Mouse (Mus musculus): ENCODE results near the gene Osbpl9. TPM values are rescaled to one million over a fixed set of nuclear protein-coding genes. Genes with fewer than 3 reads are reported as not detected.
A peak's percentile ranks its signal among the peaks of the same experiment; 100 is the strongest.

The Osbpl9 gene
- polyA plus RNA-seq, 1 experiment from 2014 or later, result 65.8 TPM

DNA sequence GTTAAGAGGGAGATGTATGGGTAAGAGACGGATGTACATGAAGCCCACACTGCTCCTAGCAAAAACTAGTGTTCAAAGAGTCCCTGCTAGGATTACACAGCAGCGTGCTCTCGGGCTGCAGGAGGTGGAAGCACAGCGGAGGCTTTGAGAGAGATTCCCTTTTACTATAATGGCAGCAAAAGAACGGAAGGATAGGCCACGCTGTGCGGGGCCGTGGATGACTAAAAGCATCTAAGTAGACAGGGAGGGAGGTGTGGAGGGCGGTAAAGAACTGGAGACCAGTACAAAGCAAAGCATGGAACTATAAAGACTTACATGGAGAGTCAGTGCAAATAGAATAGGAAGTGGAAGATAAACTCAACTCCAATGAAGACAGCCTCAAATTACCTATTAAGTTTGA is 74.1 kb downstream of the Osbpl9 start:
- no peak overlapping the region for H3K9ac ChIP-seq (ENCODE audit: low read length)
- no peaks in the 10 kb centered on the region for H3K27me3 ChIP-seq (ENCODE audit: control insufficient read depth, insufficient read depth, low read length)
- H3K4me3 ChIP-seq (replicated peaks; ENCODE audit: low read length), result no peak overlapping the region
- no peak overlapping the region for H3K27ac ChIP-seq (ENCODE audit: low read length)
- H3K4me1 ChIP-seq (ENCODE audit: control insufficient read depth, insufficient read depth, low read length), result 0 out of 2 replicates have a peak, but pooled peaks cover 2% of the 10 kb centered on the region
- H3K4me2 ChIP-seq (ENCODE audit: low read depth, low read length), result no peak overlapping the region
- 88% methylated on average over 9 of the region's 9 CpGs for WGBS
- no peaks in the 10 kb centered on the region for H3K9me3 ChIP-seq (replicated peaks; ENCODE audit: control insufficient read depth, low read length)
- H3K36me3 ChIP-seq (ENCODE audit: control insufficient read depth, insufficient read depth, low read length), result no peaks in the 10 kb centered on the region
- no peak for ATAC-seq (ENCODE audit: insufficient read depth, low FRiP score)

- no peak overlapping the region for H3K4me3 ChIP-seq (replicated peaks; ENCODE audit: low read length)
- H3K4me2 ChIP-seq (ENCODE audit: low read depth, low read length), result no peak overlapping the region
- H3K27me3 ChIP-seq (ENCODE audit: control insufficient read depth, insufficient read depth, low read length), result no peaks in the 10 kb centered on the region
- WGBS, result 50% methylated on average over 10 of the region's 10 CpGs
- no peaks in the 10 kb centered on the region for H3K9me3 ChIP-seq (replicated peaks; ENCODE audit: control insufficient read depth, low read length)
- ATAC-seq (ENCODE audit: insufficient read depth, low FRiP score), result no peak
- H3K36me3 ChIP-seq (ENCODE audit: control insufficient read depth, insufficient read depth, low read length), result no peaks in the 10 kb centered on the region
- H3K9ac ChIP-seq (ENCODE audit: low read length), result no peak overlapping the region
- H3K27ac ChIP-seq (ENCODE audit: low read length), result no peak overlapping the region
- peaks cover 3% of the 10 kb centered on the region; the same call in 1 of the 2 replicates for H3K4me1 ChIP-seq (ENCODE audit: control insufficient read depth, insufficient read depth, low read length)
Measured at GRCm38 (mm10) chr4:109126834-109127564, 75.1 kb downstream of the Osbpl9 start.

GRCm38 (mm10) chr4:109125746-109126425 is 76.2 kb downstream of the Osbpl9 start:
- Histone ChIP-seq H3K27ac (ENCODE audit: low read length) (no peak overlapping the region), H3K27me3 (ENCODE audit: control insufficient read depth, insufficient read depth, low read length) (no peaks in the 10 kb centered on the region), H3K4me2 (ENCODE audit: low read depth, low read length) (no peak overlapping the region), H3K36me3 (ENCODE audit: control insufficient read depth, insufficient read depth, low read length) (no peaks in the 10 kb centered on the region), H3K4me3 (replicated peaks; ENCODE audit: low read length) (no peak overlapping the region), H3K4me1 (ENCODE audit: control insufficient read depth, insufficient read depth, low read length) (peaks cover 3% of the 10 kb centered on the region; the same call in 1 of the 2 replicates), H3K9ac (ENCODE audit: low read length) (no peak overlapping the region), H3K9me3 (replicated peaks; ENCODE audit: control insufficient read depth, low read length) (no peaks in the 10 kb centered on the region)
- no peak for ATAC-seq (ENCODE audit: insufficient read depth, low FRiP score)
- WGBS, result 58% methylated on average over 2 of the region's 2 CpGs

DNA sequence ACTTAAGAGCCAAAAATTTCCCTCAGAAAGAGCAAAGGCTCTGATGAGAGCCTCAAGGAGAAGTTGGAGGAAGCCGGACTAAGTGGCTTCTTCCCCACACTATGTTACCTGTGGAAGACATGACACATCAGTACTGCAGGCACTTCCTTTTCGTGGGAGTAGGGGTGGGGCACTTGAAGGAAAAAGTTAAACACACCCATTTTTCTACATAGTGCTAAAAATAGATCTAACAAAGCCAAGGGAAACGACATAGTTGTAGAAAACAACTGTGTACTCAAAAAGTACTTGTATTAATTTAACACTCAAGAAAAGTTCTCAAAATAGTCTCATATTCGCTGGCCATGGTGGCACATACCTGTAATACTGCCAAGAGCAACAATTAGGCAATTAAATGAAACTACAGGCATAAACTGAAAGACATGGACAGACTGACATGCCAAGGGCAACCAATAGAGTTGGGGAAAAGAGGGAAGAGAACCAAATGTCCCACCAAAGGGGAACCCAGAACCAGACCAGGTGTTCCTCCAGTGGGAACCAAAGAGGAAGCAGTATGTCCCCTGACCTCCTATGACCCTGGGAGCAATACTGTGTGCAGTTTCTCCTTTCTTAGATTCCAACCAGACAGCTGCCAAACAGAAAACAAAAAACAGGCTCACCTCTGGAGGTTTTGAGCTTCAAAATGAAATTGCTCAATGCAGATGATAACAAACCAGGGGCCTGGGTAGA is 79.1 kb downstream of the Osbpl9 start:
- ATAC-seq (ENCODE audit: insufficient read depth, low FRiP score), result no peak
- no peak overlapping the region for H3K27ac ChIP-seq (ENCODE audit: low read length)
- 58% methylated on average over 4 of the region's 4 CpGs for WGBS
- H3K4me2 ChIP-seq (ENCODE audit: low read depth, low read length), result no peak overlapping the region
- no peaks in the 10 kb centered on the region for H3K36me3 ChIP-seq (ENCODE audit: control insufficient read depth, insufficient read depth, low read length)
- H3K4me1 ChIP-seq (ENCODE audit: control insufficient read depth, insufficient read depth, low read length), result peaks cover 6% of the 10 kb centered on the region; the same call in 1 of the 2 replicates
- no peak overlapping the region for H3K9ac ChIP-seq (ENCODE audit: low read length)
- no peaks in the 10 kb centered on the region for H3K27me3 ChIP-seq (ENCODE audit: control insufficient read depth, insufficient read depth, low read length)
- H3K4me3 ChIP-seq (replicated peaks; ENCODE audit: low read length), result no peak overlapping the region
- H3K9me3 ChIP-seq (replicated peaks; ENCODE audit: control insufficient read depth, low read length), result no peaks in the 10 kb centered on the region

DNA sequence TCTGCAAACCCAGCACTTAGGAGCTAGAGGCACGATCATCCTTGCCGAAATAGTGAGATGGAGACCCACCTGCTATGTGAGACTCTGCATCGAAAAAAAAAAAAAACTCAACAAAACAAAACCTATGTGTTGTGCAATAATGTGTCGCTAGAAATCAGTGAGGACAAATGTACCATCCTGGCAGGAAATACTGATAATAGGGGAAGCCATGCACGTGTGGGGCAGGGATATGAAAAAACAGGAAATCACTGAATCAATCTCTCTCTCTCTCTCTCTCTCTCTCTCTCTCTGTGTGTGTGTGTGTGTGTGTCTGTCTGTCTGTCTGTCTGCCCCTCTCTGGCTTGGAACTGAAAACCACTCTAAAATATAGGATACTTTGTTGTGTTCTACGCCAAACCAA is 81.3 kb downstream of the Osbpl9 start:
- Histone ChIP-seq H3K9me3 (replicated peaks; ENCODE audit: control insufficient read depth, low read length) (no peaks in the 10 kb centered on the region), H3K36me3 (ENCODE audit: control insufficient read depth, insufficient read depth, low read length) (no peaks in the 10 kb centered on the region), H3K27ac (ENCODE audit: low read length) (no peak overlapping the region), H3K4me2 (ENCODE audit: low read depth, low read length) (no peak overlapping the region), H3K4me3 (replicated peaks; ENCODE audit: low read length) (no peak overlapping the region), H3K9ac (ENCODE audit: low read length) (no peak overlapping the region), H3K4me1 (ENCODE audit: control insufficient read depth, insufficient read depth, low read length) (peaks cover 12% of the 10 kb centered on the region), H3K27me3 (ENCODE audit: control insufficient read depth, insufficient read depth, low read length) (no peaks in the 10 kb centered on the region)
- WGBS, result 79% methylated on average over 6 of the region's 6 CpGs
- no peak for ATAC-seq (ENCODE audit: insufficient read depth, low FRiP score)

DNA sequence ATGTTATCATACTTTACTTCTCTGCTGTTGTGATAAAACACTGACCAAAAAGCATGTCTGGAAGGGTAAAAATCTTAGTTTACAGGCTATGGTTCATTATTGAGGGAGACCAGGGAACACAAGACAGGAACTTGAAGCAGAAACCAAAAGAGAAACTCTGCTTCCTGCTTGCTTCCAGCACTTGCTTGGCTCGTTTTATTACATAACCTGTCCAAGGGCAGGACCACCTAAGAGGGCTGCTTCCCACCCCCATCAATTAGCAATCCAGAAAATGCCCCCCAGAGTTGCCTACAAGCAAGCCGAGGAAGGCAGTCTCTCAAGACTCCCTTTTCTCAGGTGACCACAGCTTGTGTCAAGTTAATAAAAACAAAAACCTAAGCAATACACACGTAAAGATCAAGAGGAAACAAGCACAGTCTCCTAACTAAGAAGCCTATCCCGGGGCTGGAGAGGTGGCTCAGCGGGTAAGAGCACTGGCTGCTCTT is 82.4 kb downstream of the Osbpl9 start:
- Histone ChIP-seq H3K27ac (ENCODE audit: low read length) (no peak overlapping the region), H3K9ac (ENCODE audit: low read length) (no peak overlapping the region), H3K4me1 (ENCODE audit: control insufficient read depth, insufficient read depth, low read length) (peaks cover 17% of the 10 kb centered on the region), H3K27me3 (ENCODE audit: control insufficient read depth, insufficient read depth, low read length) (no peaks in the 10 kb centered on the region), H3K36me3 (ENCODE audit: control insufficient read depth, insufficient read depth, low read length) (no peaks in the 10 kb centered on the region), H3K4me2 (ENCODE audit: low read depth, low read length) (no peak overlapping the region), H3K4me3 (replicated peaks; ENCODE audit: low read length) (no peak overlapping the region), H3K9me3 (replicated peaks; ENCODE audit: control insufficient read depth, low read length) (no peaks in the 10 kb centered on the region)
- no peak for ATAC-seq (ENCODE audit: insufficient read depth, low FRiP score)
- WGBS, result 78% methylated on average over 5 of the region's 5 CpGs

DNA sequence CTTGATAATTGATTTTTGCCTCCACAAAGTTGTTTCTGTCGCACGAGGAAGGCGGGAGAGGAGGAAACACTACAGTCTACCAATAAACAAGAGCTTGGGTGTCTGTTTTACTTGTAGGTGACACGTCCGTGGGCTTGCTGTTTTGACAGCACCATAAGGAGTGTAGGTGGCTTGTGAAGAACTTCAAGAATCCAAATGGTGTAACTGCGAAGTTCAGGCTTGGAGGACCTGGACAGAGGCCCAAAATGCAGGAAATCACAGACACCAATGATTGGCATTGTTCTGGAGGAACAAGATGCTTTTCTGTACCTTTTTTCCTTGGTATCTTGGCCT is 83.8 kb downstream of the Osbpl9 start:
- peaks cover 17% of the 10 kb centered on the region for H3K4me1 ChIP-seq (ENCODE audit: control insufficient read depth, insufficient read depth, low read length)
- H3K27me3 ChIP-seq (ENCODE audit: control insufficient read depth, insufficient read depth, low read length), result no peaks in the 10 kb centered on the region
- H3K36me3 ChIP-seq (ENCODE audit: control insufficient read depth, insufficient read depth, low read length), result no peaks in the 10 kb centered on the region
- ATAC-seq (ENCODE audit: insufficient read depth, low FRiP score), result peak; percentile 27; the same call in 1 of the 2 replicates
- H3K4me3 ChIP-seq (replicated peaks; ENCODE audit: low read length), result peak overlapping the region; percentile 68
- H3K27ac ChIP-seq (ENCODE audit: low read length), result peak overlapping the region; percentile 90
- 3% methylated on average over 6 of the region's 6 CpGs for WGBS
- H3K4me2 ChIP-seq (ENCODE audit: low read depth, low read length), result peak overlapping the region; percentile 75
- H3K9ac ChIP-seq (ENCODE audit: low read length), result peak overlapping the region; percentile 75
- H3K9me3 ChIP-seq (replicated peaks; ENCODE audit: control insufficient read depth, low read length), result no peaks in the 10 kb centered on the region

DNA sequence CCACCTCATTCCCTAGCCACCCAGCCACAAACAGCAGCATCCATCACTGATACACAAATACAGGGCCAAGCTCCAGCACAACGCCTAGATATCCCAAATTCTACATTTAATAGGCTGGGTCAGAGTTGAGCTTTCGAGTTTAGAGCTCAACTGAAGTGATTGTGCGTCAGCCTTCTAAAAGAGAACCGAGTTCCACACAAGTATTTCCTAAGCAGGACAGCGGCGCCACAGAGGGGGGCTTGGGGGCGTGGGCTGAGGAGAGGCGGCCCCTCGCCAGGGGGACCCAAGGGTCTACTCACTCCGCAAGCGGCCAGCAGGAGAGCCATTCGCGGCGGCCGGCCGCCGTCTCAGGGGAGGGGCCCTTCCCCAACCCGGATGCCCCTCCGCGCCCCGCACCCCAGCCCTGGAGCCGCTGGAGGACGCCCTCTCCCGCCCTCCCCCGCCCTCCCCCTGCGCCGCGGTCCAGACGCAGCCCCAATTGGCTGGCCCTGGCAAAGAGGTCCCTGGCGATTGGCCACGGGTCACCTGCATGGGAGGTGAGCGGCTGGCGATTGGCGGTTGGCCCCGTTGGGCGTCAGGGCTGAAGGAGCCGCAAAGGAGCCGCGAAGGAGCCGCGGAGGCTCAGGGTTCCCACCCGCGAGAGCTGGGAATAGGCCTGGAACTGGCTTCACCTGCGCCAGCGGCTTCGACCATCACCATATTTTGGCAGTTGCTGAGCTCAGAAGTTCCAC is 84.3 kb downstream of the Osbpl9 start:
- no peaks in the 10 kb centered on the region for H3K9me3 ChIP-seq (replicated peaks; ENCODE audit: control insufficient read depth, low read length)
- ATAC-seq (ENCODE audit: insufficient read depth, low FRiP score), result peak; percentile 98
- H3K27ac ChIP-seq (ENCODE audit: low read length), result peak overlapping the region; percentile 90
- WGBS, result under 1% methylated on average over 38 of the region's 46 CpGs
- peak overlapping the region; percentile 75 for H3K4me2 ChIP-seq (ENCODE audit: low read depth, low read length)
- H3K9ac ChIP-seq (ENCODE audit: low read length), result peak overlapping the region; percentile 75
- no peaks in the 10 kb centered on the region for H3K36me3 ChIP-seq (ENCODE audit: control insufficient read depth, insufficient read depth, low read length)
- H3K4me3 ChIP-seq (replicated peaks; ENCODE audit: low read length), result peak overlapping the region; percentile 68
- peaks cover 18% of the 10 kb centered on the region for H3K4me1 ChIP-seq (ENCODE audit: control insufficient read depth, insufficient read depth, low read length)
- no peaks in the 10 kb centered on the region for H3K27me3 ChIP-seq (ENCODE audit: control insufficient read depth, insufficient read depth, low read length)
